Mouse (Mus musculus) B cell, adult 2 months (primary cell): ENCODE results near the gene Nckap1l.

Source experiments
- DNase-seq, 2 experiments: peaks; one replicate each; pipeline ENCODE4 v3.0.0; 2022

The Nckap1l gene

GRCm38 (mm10) chr15:103501186-103501585 lies 47.6 kb downstream of the Nckap1l start:
- no peak for DNase-seq

GRCm38 (mm10) chr15:103502435-103503250 lies 49.0 kb downstream of the Nckap1l start, which contains the start of gene Pde1b:
TSS of gene Pde1b (plus strand) at chr15:103503034.
- DNase-seq = peak; percentile 48 to 52

GRCm38 (mm10) chr15:103503251-103503600 lies 49.6 kb downstream of the Nckap1l start:
- no peak for DNase-seq

- no peak for DNase-seq
These were observed 50.1 kb downstream of the Nckap1l start for GRCm38 (mm10) chr15:103503660-103504059.

- no peak for DNase-seq
These were observed 55.7 kb downstream of the Nckap1l start for GRCm38 (mm10) chr15:103509317-103509716.

GRCm38 (mm10) chr15:103511652-103512051 lies 58.1 kb downstream of the Nckap1l start:
- no peak for DNase-seq

- no peak for DNase-seq
These were observed 60.0 kb downstream of the Nckap1l start for GRCm38 (mm10) chr15:103513621-103514031.

GRCm38 (mm10) chr15:103514119-103514518 lies 60.5 kb downstream of the Nckap1l start:
- peak; percentile 48 to 66 for DNase-seq

GRCm38 (mm10) chr15:103514914-103515313 lies 61.3 kb downstream of the Nckap1l start:
- no peak for DNase-seq

GRCm38 (mm10) chr15:103518600-103519385 lies 65.2 kb downstream of the Nckap1l start:
- DNase-seq = no peak

- no peak for DNase-seq
These were observed 66.1 kb downstream of the Nckap1l start for GRCm38 (mm10) chr15:103519386-103520378.

GRCm38 (mm10) chr15:103522458-103523099 lies 69.0 kb downstream of the Nckap1l start:
- no peak for DNase-seq

GRCm38 (mm10) chr15:103523156-103523555 lies 69.6 kb downstream of the Nckap1l start:
- no peak for DNase-seq

- DNase-seq = peak; percentile 52 to 54
These were observed 76.8 kb downstream of the Nckap1l start for GRCm38 (mm10) chr15:103530372-103530771.

- no peak for DNase-seq
These were observed 80.5 kb downstream of the Nckap1l start for GRCm38 (mm10) chr15:103534054-103534620.

- no peak for DNase-seq
These were observed 81.4 kb downstream of the Nckap1l start for GRCm38 (mm10) chr15:103535030-103535429.

- DNase-seq = no peak
These were observed 82.2 kb downstream of the Nckap1l start for GRCm38 (mm10) chr15:103535786-103536185.

GRCm38 (mm10) chr15:103536456-103536855 lies 82.9 kb downstream of the Nckap1l start:
- DNase-seq = no peak

GRCm38 (mm10) chr15:103537011-103537821 lies 83.6 kb downstream of the Nckap1l start:
- no peak for DNase-seq

- no peak for DNase-seq
These were observed 84.2 kb downstream of the Nckap1l start, which contains the start of gene Ppp1r1a for GRCm38 (mm10) chr15:103537822-103538213. TSS of gene Ppp1r1a (minus strand) at chr15:103538003.

GRCm38 (mm10) chr15:103539259-103539658 lies 85.7 kb downstream of the Nckap1l start:
- no peak for DNase-seq
